8 mouse cellular contexts compared by ENCODE assay signal in the genomic region with DNA sequence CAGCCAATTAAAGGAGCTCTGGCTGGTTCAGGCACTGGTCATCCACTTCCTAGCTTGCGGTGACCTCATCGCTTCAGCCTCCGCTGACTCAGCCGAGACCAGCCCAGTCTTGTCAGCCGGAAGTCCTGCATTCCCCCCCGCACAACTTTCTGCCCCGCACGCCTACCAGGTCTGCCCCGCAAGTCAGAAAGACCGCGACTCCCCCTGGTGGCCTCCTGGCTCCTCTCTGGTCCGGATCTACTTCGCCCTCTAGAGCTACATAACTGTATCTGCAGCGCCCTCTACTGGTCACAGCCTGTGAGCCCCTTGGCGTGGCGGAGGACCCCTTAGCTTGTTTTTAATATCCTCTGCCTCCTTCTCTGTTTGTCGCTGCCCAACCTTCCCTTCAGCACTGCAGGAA. TPM values are rescaled to one million over a fixed set of nuclear protein-coding genes. Genes with fewer than 3 reads are reported as not detected.
DNase-seq lines count a peak whose midpoint lies in the region; ATAC-seq and TF ChIP-seq lines count a peak whose summit lies in the region.

No protein-coding gene starts in this region.

- peaks cover 48% of the 10 kb centered on the region for H3K4me1 ChIP-seq in bone marrow macrophage, adult 2 months (ENCODE audit: control insufficient read depth, insufficient read depth, low read length)
- peaks cover 16% of the 10 kb centered on the region for H3K4me1 ChIP-seq in embryonic fibroblast, embryonic 13.5 days (ENCODE audit: control insufficient read depth, insufficient read depth, low read length)
- H3K4me1 ChIP-seq in kidney, embryonic 14.5 days (ENCODE audit: control insufficient read depth, insufficient read depth, low read length), result peaks cover 45% of the 10 kb centered on the region
- peaks cover 61% of the 10 kb centered on the region for H3K4me1 ChIP-seq in limb, embryonic 15.5 days

- no peak for TF ChIP-seq POLR2A in bone marrow macrophage, adult 2 months (IDR thresholded peaks at IDR 0.05; ENCODE audit: borderline replicate concordance, low read depth, low read length)
- TF ChIP-seq POLR2A in embryonic fibroblast, embryonic 13.5 days (IDR thresholded peaks at IDR 0.05; ENCODE audit: low read depth, low read length), result no peak

- peak overlapping the region; percentile 77 for H3K4me2 ChIP-seq in kidney, embryonic 14.5 days (replicated peaks; ENCODE audit: low read depth, low read length)
- peak overlapping the region; percentile 84 for H3K4me2 ChIP-seq in limb, embryonic 15.5 days

- WGBS in kidney, embryonic 14.5 days, result under 1% methylated on average over 17 of the region's 17 CpGs
- under 1% methylated on average over 17 of the region's 17 CpGs for WGBS in limb, embryonic 15.5 days

- ATAC-seq in kidney, embryonic 14.5 days (ENCODE audit: low FRiP score, low TSS enrichment), result peak; percentile 83
- peak; percentile 69 for ATAC-seq in limb, embryonic 15.5 days (ENCODE audit: insufficient number of reproducible peaks, low FRiP score, low TSS enrichment, low read depth)

- peak; percentile 97 for DNase-seq in A20 (ENCODE audit: low read depth, low spot score)
- peak; percentile 90 to 94 for DNase-seq in heart, adult 9 months (ENCODE audit: low spot score in 2 of 2)
- peak; percentile 69 to 83 for DNase-seq in monocyte, adult 2 months (ENCODE audit: low read depth in 1 of 2, low spot score in 2 of 2)
- DNase-seq in spleen, postnatal 36 days (ENCODE audit: low spot score in 2 of 2), result peak; percentile 78 to 84

- H3K9me3 ChIP-seq in kidney, embryonic 14.5 days (ENCODE audit: control insufficient read depth, low read length), result no peaks in the 10 kb centered on the region
- no peaks in the 10 kb centered on the region for H3K9me3 ChIP-seq in limb, embryonic 15.5 days

- peak; percentile 100 for TF ChIP-seq CTCF in bone marrow macrophage, adult 2 months (IDR thresholded peaks at IDR 0.05; ENCODE audit: low read depth, low read length)
- peak; percentile 88 for TF ChIP-seq CTCF in embryonic fibroblast, embryonic 13.5 days (IDR thresholded peaks at IDR 0.05; ENCODE audit: borderline replicate concordance, insufficient read depth, low read length)

- H3K4me3 ChIP-seq in bone marrow macrophage, adult 2 months (ENCODE audit: insufficient read depth, low read length), result peak overlapping the region; percentile 55
- no peak overlapping the region for H3K4me3 ChIP-seq in embryonic fibroblast, embryonic 13.5 days (ENCODE audit: insufficient read depth, low read length)
- H3K4me3 ChIP-seq in kidney, embryonic 14.5 days (ENCODE audit: low read length), result peak overlapping the region; percentile 38
- peak overlapping the region; percentile 41 for H3K4me3 ChIP-seq in limb, embryonic 15.5 days

- H3K36me3 ChIP-seq in kidney, embryonic 14.5 days (ENCODE audit: control insufficient read depth, insufficient read depth, low read length), result no peaks in the 10 kb centered on the region
- no peaks in the 10 kb centered on the region for H3K36me3 ChIP-seq in limb, embryonic 15.5 days

- no peak overlapping the region for H3K27ac ChIP-seq in bone marrow macrophage, adult 2 months (ENCODE audit: insufficient read depth, low read depth, low read length)
- no peak overlapping the region for H3K27ac ChIP-seq in embryonic fibroblast, embryonic 13.5 days (ENCODE audit: insufficient read depth, low read length)
- peak overlapping the region; percentile 3; the same call in 1 of the 2 replicates for H3K27ac ChIP-seq in kidney, embryonic 14.5 days (ENCODE audit: low read depth, low read length)
- peak overlapping the region; percentile 33; the same call in 1 of the 2 replicates for H3K27ac ChIP-seq in limb, embryonic 15.5 days

- H3K9ac ChIP-seq in kidney, embryonic 14.5 days (ENCODE audit: low read depth, low read length), result peak overlapping the region; percentile 42; the same call in 1 of the 2 replicates
- H3K9ac ChIP-seq in limb, embryonic 15.5 days, result peak overlapping the region; percentile 35; the same call in 1 of the 2 replicates

- peaks cover 28% of the 10 kb centered on the region for H3K27me3 ChIP-seq in kidney, embryonic 14.5 days (ENCODE audit: control insufficient read depth, insufficient read depth, low read length)
- H3K27me3 ChIP-seq in limb, embryonic 15.5 days, result peaks cover 41% of the 10 kb centered on the region

RNA-seq across cellular contexts. Expression of gene Bcan, which starts 13.2 kb away (rescaled TPM):
- polyA plus RNA-seq in bone marrow macrophage, adult 2 months (2012; ENCODE audit: insufficient read depth, insufficient read length, missing spikeins), result not detected in 2 replicates
- 0.61 TPM in 1 of 2 replicates, not detected in the other for polyA plus RNA-seq in embryonic fibroblast, embryonic 13.5 days (2011; ENCODE audit: insufficient read length, low read depth, missing spikeins)
- not detected in 2 replicates for polyA plus RNA-seq in kidney, embryonic 14.5 days (2014; fragmentation: Nextera tagmentation; extraction: Ambion mirVana)
- 0.72 and 1.1 TPM in 2 replicates for polyA plus RNA-seq in limb, embryonic 15.5 days (2015; fragmentation: Nextera tagmentation; extraction: Ambion mirVana)

RNA-seq across cellular contexts. Expression of gene Nes, which starts 16.0 kb away (rescaled TPM):
- polyA plus RNA-seq in bone marrow macrophage, adult 2 months (2012; ENCODE audit: insufficient read depth, insufficient read length, missing spikeins), result 1.4 and 1.7 TPM in 2 replicates
- 25.7 and 71.2 TPM in 2 replicates for polyA plus RNA-seq in embryonic fibroblast, embryonic 13.5 days (2011; ENCODE audit: insufficient read length, low read depth, missing spikeins)
- polyA plus RNA-seq in kidney, embryonic 14.5 days (2014; fragmentation: Nextera tagmentation; extraction: Ambion mirVana), result 14.8 and 26.1 TPM in 2 replicates
- polyA plus RNA-seq in limb, embryonic 15.5 days (2015; fragmentation: Nextera tagmentation; extraction: Ambion mirVana), result 26.6 and 37.2 TPM in 2 replicates

RNA-seq across cellular contexts. Expression of gene Crabp2, which starts 38.4 kb away (rescaled TPM):
- not detected in 2 replicates for polyA plus RNA-seq in bone marrow macrophage, adult 2 months (2012; ENCODE audit: insufficient read depth, insufficient read length, missing spikeins)
- polyA plus RNA-seq in embryonic fibroblast, embryonic 13.5 days (2011; ENCODE audit: insufficient read length, low read depth, missing spikeins), result 80.0 and 99.8 TPM in 2 replicates
- 113 and 169 TPM in 2 replicates for polyA plus RNA-seq in kidney, embryonic 14.5 days (2014; fragmentation: Nextera tagmentation; extraction: Ambion mirVana)
- 249 and 274 TPM in 2 replicates for polyA plus RNA-seq in limb, embryonic 15.5 days (2015; fragmentation: Nextera tagmentation; extraction: Ambion mirVana)

RNA-seq across cellular contexts. Expression of gene Hapln2, which starts 40.5 kb away (rescaled TPM):
- not detected in 2 replicates for polyA plus RNA-seq in bone marrow macrophage, adult 2 months (2012; ENCODE audit: insufficient read depth, insufficient read length, missing spikeins)
- polyA plus RNA-seq in embryonic fibroblast, embryonic 13.5 days (2011; ENCODE audit: insufficient read length, low read depth, missing spikeins), result not detected in 2 replicates
- not detected in 2 replicates for polyA plus RNA-seq in kidney, embryonic 14.5 days (2014; fragmentation: Nextera tagmentation; extraction: Ambion mirVana)
- not detected in 2 replicates for polyA plus RNA-seq in limb, embryonic 15.5 days (2015; fragmentation: Nextera tagmentation; extraction: Ambion mirVana)

RNA-seq across cellular contexts. Expression of gene Gpatch4, which starts 56.0 kb away (rescaled TPM):
- 7.9 and 8.4 TPM in 2 replicates for polyA plus RNA-seq in bone marrow macrophage, adult 2 months (2012; ENCODE audit: insufficient read depth, insufficient read length, missing spikeins)
- polyA plus RNA-seq in embryonic fibroblast, embryonic 13.5 days (2011; ENCODE audit: insufficient read length, low read depth, missing spikeins), result 20.1 and 23.3 TPM in 2 replicates
- polyA plus RNA-seq in kidney, embryonic 14.5 days (2014; fragmentation: Nextera tagmentation; extraction: Ambion mirVana), result 48.1 and 48.6 TPM in 2 replicates
- 29.4 and 32.6 TPM in 2 replicates for polyA plus RNA-seq in limb, embryonic 15.5 days (2015; fragmentation: Nextera tagmentation; extraction: Ambion mirVana)

Comparison
In these comparisons a context has a peak if more than half of its experiments do, and no peak if none do; other contexts are left out.
1. H3K27ac ChIP-seq: peak in kidney, embryonic 14.5 days (single experiment) and limb, embryonic 15.5 days (single experiment); none in bone marrow macrophage, adult 2 months (single experiment) and embryonic fibroblast, embryonic 13.5 days (single experiment).
2. RNA of gene Crabp2, which starts 38.4 kb away (polyA plus RNA-seq): 249 to 274 TPM in limb, embryonic 15.5 days, 113 to 169 TPM in kidney, embryonic 14.5 days and 80.0 to 99.8 TPM in embryonic fibroblast, embryonic 13.5 days; not detected in bone marrow macrophage, adult 2 months; every median in the first group is over 10 times any median in the second.
3. Peak in every context shown above with its lines, with median percentiles within 50 percentile points of each other: DNase-seq.